Mouse (Mus musculus) G1E (cell line): ENCODE results near the gene Pycr1. TPM values are rescaled to one million over a fixed set of nuclear protein-coding genes. Genes with fewer than 3 reads are reported as not detected.

Experiments
- ATAC-seq: 2 replicates; pipeline ENCODE4 v1.8.0; 2016; ENCODE audit warnings: mild to moderate bottlenecking; ENCODE audit not compliant: insufficient number of reproducible peaks, poor library complexity, low FRiP score, severe bottlenecking; ENCODE audit errors: extremely low read depth
- DNase-seq: peaks from one replicate; pipeline ENCODE4 v3.0.0; 2012; ENCODE audit warnings: low spot score
- H3K27me3 ChIP-seq: 2 replicates; pipeline ENCODE4 v1.6.1; 2012; ENCODE audit warnings: mild to moderate bottlenecking, low read length, inconsistent platforms; ENCODE audit not compliant: insufficient read depth
- H3K36me3 ChIP-seq: replicated peaks from 2 replicates; pipeline ENCODE3; 2012; ENCODE audit warnings: mild to moderate bottlenecking, inconsistent platforms
- H3K4me1 ChIP-seq: 2 replicates; pipeline ENCODE4 v1.6.1; 2012; ENCODE audit warnings: low read depth, low read length, inconsistent platforms, mixed read lengths; ENCODE audit not compliant: insufficient read depth
- H3K4me3 ChIP-seq: 2 replicates; pipeline ENCODE4 v1.5.1; 2012; ENCODE audit warnings: low read depth, mild to moderate bottlenecking, inconsistent platforms, low read length, moderate library complexity, mixed read lengths
- H3K9me3 ChIP-seq: replicated peaks from 2 replicates; pipeline ENCODE4 v1.6.1; 2012; ENCODE audit warnings: inconsistent platforms
- CTCF ChIP-seq: IDR thresholded peaks from 2 replicates; pipeline ENCODE4 v1.5.1; 2012; ENCODE audit warnings: low read depth, low read length, inconsistent platforms, mixed read lengths
- GATA1 ChIP-seq: IDR thresholded peaks from 2 replicates; pipeline ENCODE4 v1.6.1; 2012; ENCODE audit warnings: borderline replicate concordance, low read length, inconsistent platforms, mixed read lengths
- GATA2 ChIP-seq: IDR thresholded peaks from 2 replicates; pipeline ENCODE4 v1.6.1; 2012; ENCODE audit warnings: low read depth, low read length, inconsistent platforms, borderline replicate concordance
- POLR2AphosphoS5 ChIP-seq: IDR thresholded peaks from 2 replicates; pipeline ENCODE4 v1.6.1; 2012; ENCODE audit warnings: low read depth, low read length, inconsistent platforms; ENCODE audit not compliant: insufficient replicate concordance
- TAL1 ChIP-seq: conservative IDR thresholded peaks from 2 replicates; pipeline ENCODE4 v1.6.1; 2012; ENCODE audit warnings: low read depth, low read length, inconsistent platforms, mixed read lengths
- polyA plus RNA-seq: library from polyadenylated mRNA; stranded (reverse); fragments of >175 nt; gene quantifications from 2 replicates; pipeline ENCODE4 v1.2.3, GENCODE M21; 2012
- total RNA-seq, 2 experiments: library from RNA; stranded (forward) in 1 of 2; stranded (reverse) in 1 of 2; fragments of 200-1000 nt in 1 of 2; fragments of >200 nt in 1 of 2; fragmentation: Nextera tagmentation in 1 of 2; gene quantifications; 2 replicates each; pipeline ENCODE4 v1.2.3; 2014 to 2017

Gene Pycr1
- total and polyA plus RNA-seq, 3 experiments = 1.5 to 14.8 (median 2.4) TPM

DNA sequence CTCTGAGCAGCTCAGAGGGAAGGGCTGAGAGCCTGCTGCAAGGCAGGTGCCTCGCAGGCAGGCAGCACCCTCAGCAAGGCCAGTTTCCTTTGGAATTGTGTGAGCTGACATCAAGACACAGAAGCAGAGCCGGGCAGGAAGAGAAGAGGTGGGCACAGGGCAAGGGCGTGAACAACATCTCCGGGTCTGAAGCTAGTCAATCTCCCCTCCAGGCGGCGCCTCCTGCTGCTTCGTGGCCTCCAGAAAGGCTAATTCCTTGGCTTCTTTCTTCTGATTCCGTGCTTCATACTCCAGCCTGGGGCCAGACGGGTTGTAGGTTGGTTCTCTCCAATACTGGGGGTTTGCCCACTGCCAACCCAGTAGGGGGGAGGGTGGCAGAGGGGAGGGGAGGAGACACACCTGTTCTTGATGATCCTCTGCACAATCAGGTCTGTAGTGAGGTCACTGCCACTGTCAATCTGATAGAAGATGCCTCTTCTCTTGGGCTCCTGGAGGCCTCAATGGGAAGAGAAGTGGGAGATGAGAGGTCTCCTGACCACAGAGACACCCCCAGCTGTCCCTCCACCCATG lies 33.0 kb downstream of the Pycr1 start:
- TF ChIP-seq TAL1 = no peak
- Histone ChIP-seq H3K4me1 (peaks cover 61% of the 10 kb centered on the region), H3K4me3 (no peak overlapping the region), H3K9me3 (no peaks in the 10 kb centered on the region), H3K36me3 (peaks cover 99% of the 10 kb centered on the region), H3K27me3 (peaks cover 2% of the 10 kb centered on the region; the same call in 1 of the 2 replicates)
- no peak for ATAC-seq
- no peak for DNase-seq

DNA sequence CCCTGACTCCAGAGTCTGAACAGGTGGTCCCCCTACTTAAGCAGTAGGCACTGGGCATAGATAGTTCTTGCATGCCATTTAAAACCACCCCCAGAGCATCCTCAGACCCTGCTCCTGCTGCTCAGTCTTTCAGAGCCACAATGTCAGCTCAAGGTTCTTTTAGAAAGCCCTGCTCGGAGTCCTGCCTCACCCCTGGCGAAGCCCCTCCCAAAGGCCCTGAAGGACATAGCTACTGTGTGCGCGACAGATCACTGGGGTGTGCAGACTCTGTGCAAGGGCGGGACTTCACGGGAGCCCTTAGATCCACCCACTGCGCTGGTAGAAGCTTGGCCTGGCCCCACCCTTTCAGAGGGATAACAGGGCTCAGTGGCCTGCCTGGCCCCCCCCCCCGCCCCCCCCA lies 34.3 kb downstream of the Pycr1 start:
- no peaks in the 10 kb centered on the region for H3K9me3 ChIP-seq
- DNase-seq (no peak), ATAC-seq (peak; percentile 52; the same call in 1 of the 2 replicates)
- TF ChIP-seq GATA2 (no peak), TAL1 (no peak), GATA1 (no peak), CTCF (no peak), POLR2AphosphoS5 (no peak)
- no peak overlapping the region for H3K4me3 ChIP-seq
- H3K27me3 ChIP-seq = peaks cover 2% of the 10 kb centered on the region; the same call in 1 of the 2 replicates
- peaks cover 52% of the 10 kb centered on the region for H3K4me1 ChIP-seq
- H3K36me3 ChIP-seq = peaks cover 99% of the 10 kb centered on the region

DNA sequence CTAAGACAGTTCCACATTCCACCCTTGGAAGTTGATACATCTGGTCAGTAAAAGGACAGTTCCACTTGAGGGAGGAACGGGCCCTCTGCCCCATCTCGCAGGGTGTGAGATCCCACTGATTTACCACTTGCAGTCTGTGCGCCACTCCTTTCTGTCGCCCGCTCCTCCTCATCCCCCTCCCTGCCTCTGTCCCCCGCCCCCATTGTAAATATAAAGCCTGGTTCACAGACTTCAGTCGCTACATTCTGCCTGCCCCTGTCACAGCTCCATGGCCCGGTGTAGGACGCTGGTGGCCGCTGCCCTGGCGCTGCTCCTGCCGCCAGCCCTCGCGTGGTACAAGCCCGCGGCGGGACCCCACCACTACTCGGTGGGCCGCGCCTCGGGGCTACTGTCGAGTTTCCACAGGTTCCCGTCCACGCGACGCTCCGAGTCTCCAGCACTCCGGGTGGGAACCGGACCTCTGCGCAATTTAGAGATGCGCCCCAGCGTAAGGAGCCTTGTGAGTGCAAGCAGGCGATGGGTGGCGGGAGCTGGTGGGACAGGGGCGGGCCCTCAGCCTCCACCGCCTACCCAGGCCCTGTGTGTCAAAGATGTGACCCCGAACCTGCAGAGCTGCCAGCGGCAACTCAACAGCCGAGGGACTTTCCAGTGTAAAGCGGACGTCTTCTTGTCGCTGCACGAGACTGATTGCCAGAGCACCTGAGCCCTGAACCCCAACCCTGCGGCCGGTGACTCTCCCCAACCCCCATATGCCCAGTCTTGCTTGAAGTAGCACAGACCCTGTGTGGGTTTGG lies 35.1 kb downstream of the Pycr1 start, which contains the start of gene Npb:
TSS of gene Npb (plus strand) at position 237 of the 794 bp plus-strand sequence.
- Histone ChIP-seq H3K9me3 (no peaks in the 10 kb centered on the region), H3K36me3 (peaks cover 99% of the 10 kb centered on the region), H3K4me3 (no peak within 1 kb of the TSS), H3K27me3 (peaks cover 2% of the 10 kb centered on the region; the same call in 1 of the 2 replicates), H3K4me1 (peaks cover 51% of the 10 kb centered on the region)
- TF ChIP-seq TAL1 = no peak
- TF ChIP-seq POLR2AphosphoS5 = no peak
- TF ChIP-seq GATA2 = no peak
- no peak for TF ChIP-seq CTCF
- TF ChIP-seq GATA1 = no peak
- no peak for DNase-seq
- no peak for ATAC-seq

DNA sequence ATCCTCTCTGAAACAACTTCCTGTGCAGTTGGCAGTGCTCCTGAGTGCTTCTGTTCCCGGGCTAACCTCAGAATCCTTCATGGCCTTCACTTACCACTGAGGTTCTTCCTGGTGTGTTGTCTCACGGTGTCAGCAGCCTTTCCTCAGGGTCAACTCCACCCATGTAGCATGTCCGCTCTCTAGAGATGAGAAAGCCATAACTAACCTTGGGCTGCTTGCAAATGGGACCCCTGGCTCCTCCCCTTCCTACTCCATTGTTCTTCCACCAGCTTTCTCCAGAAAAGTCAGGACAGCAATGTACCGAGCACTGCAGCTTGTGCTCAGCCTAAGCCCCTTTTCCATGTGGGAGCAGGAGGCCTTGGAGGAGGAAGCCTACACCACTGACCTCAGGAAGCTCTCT lies 36.8 kb downstream of the Pycr1 start:
- Histone ChIP-seq H3K4me3 (no peak overlapping the region), H3K4me1 (peaks cover 50% of the 10 kb centered on the region), H3K9me3 (no peaks in the 10 kb centered on the region), H3K27me3 (no peaks in the 10 kb centered on the region), H3K36me3 (peaks cover 99% of the 10 kb centered on the region)
- DNase-seq (no peak), ATAC-seq (no peak)
- TF ChIP-seq GATA1 = no peak
- TF ChIP-seq TAL1 = no peak
- no peak for TF ChIP-seq POLR2AphosphoS5
- TF ChIP-seq GATA2 = no peak
- no peak for TF ChIP-seq CTCF

DNA sequence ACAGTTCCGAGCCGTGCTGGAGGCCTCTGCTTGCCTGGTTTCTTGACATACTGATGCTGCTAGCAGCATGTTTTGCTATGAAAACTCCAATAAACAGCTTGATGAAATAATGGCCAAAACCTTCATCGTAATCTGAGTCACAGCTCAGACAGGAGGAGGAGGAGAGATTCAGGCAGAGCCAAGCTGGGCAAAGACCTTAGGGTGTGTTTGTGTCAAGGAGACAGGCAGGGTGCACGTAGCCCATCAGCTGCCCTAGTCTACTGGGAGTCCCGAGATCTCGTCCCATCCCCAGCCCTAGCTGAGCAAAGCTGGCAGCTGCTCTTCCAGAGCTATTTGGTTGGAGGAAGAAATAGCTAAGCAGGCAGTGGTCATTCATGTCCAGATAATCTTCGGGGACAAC lies 37.9 kb downstream of the Pycr1 start:
- no peak for ATAC-seq
- H3K27me3 ChIP-seq = no peaks in the 10 kb centered on the region
- no peak for TF ChIP-seq GATA2
- no peak for TF ChIP-seq POLR2AphosphoS5
- TF ChIP-seq GATA1 = no peak
- no peak for TF ChIP-seq CTCF
- no peak for TF ChIP-seq TAL1
- no peaks in the 10 kb centered on the region for H3K9me3 ChIP-seq
- H3K4me3 ChIP-seq = no peak overlapping the region
- peaks cover 98% of the 10 kb centered on the region for H3K36me3 ChIP-seq
- no peak for DNase-seq
- H3K4me1 ChIP-seq = peaks cover 53% of the 10 kb centered on the region

DNA sequence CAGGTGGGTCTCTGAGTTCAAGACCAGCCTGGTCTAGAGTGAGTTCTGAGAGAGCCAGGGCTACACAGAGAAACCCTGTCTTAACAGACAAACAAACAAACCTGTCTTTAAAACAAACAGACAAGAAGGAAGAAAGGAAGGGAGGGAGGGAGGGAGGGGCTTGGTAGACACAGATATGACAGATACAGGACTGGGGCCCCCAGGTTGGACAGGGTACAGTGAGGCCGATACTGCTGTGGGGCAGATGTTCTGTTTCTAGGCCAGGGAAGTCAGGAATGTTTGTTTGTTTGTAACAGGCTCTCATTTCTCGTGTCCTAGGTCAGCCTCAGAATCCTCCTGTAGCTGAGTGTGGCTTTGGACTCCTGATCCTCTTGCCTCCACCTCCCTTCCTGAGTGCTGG lies 40.0 kb downstream of the Pycr1 start:
- Histone ChIP-seq H3K36me3 (peaks cover 87% of the 10 kb centered on the region), H3K4me3 (no peak overlapping the region), H3K9me3 (no peaks in the 10 kb centered on the region), H3K27me3 (no peaks in the 10 kb centered on the region), H3K4me1 (peaks cover 54% of the 10 kb centered on the region)
- no peak for TF ChIP-seq GATA2
- no peak for TF ChIP-seq POLR2AphosphoS5
- TF ChIP-seq GATA1 = no peak
- no peak for TF ChIP-seq CTCF
- no peak for TF ChIP-seq TAL1
- DNase-seq (no peak), ATAC-seq (no peak)
